Mouse (Mus musculus): ENCODE measurements around the gene Serhl. TPM values are rescaled to one million over a fixed set of nuclear protein-coding genes. Genes with fewer than 3 reads are reported as not detected.
A peak's percentile ranks its signal among the peaks of the same experiment; 100 is the strongest.

Serhl gene
- polyA plus RNA-seq, 1 experiment from 2014 or later: 68.1 TPM

GRCm38 (mm10) chr15:83162818-83163485, 73.6 kb downstream of the Serhl start:
- peaks cover 51% of the 10 kb centered on the region for H3K36me3 ChIP-seq
- 0 out of 2 replicates have a peak overlapping the region, but pooled peaks have one; percentile 39 for H3K27ac ChIP-seq (replicated peaks)
- WGBS: 79% methylated on average over 11 of the region's 11 CpGs
- H3K9me3 ChIP-seq (replicated peaks): no peaks in the 10 kb centered on the region
- H3K4me3 ChIP-seq (replicated peaks): no peak overlapping the region
- ATAC-seq (ENCODE audit: insufficient number of reproducible peaks, low FRiP score, low TSS enrichment, low read depth): no peak
- H3K4me2 ChIP-seq (replicated peaks): no peak overlapping the region
- H3K4me1 ChIP-seq: peaks cover 30% of the 10 kb centered on the region
- no peak overlapping the region for H3K9ac ChIP-seq
- no peaks in the 10 kb centered on the region for H3K27me3 ChIP-seq

GRCm38 (mm10) chr15:83164971-83165471, 75.7 kb downstream of the Serhl start:
- no peak for ATAC-seq (ENCODE audit: insufficient number of reproducible peaks, low FRiP score, low TSS enrichment, low read depth)
- WGBS: 44% methylated on average over 5 of the region's 5 CpGs
- H3K27ac ChIP-seq (replicated peaks): peak overlapping the region; percentile 48; the same call in 1 of the 2 replicates

GRCm38 (mm10) chr15:83165526-83166315, 76.4 kb downstream of the Serhl start:
- Histone ChIP-seq H3K4me1 (peaks cover 57% of the 10 kb centered on the region), H3K27ac (replicated peaks) (peak overlapping the region; percentile 82; the same call in 1 of the 2 replicates)
- no peak for ATAC-seq (ENCODE audit: insufficient number of reproducible peaks, low FRiP score, low TSS enrichment, low read depth)

More at GRCm38 (mm10) chr15:83164971-83165471, 75.7 kb downstream of the Serhl start:
- no peaks in the 10 kb centered on the region for H3K9me3 ChIP-seq (replicated peaks)
- H3K4me1 ChIP-seq: peaks cover 50% of the 10 kb centered on the region
- H3K4me3 ChIP-seq (replicated peaks): no peak overlapping the region
- no peak overlapping the region; the same call in 1 of the 2 replicates for H3K9ac ChIP-seq
- no peaks in the 10 kb centered on the region for H3K27me3 ChIP-seq
- peaks cover 32% of the 10 kb centered on the region for H3K36me3 ChIP-seq
- no peak overlapping the region for H3K4me2 ChIP-seq (replicated peaks)

More at GRCm38 (mm10) chr15:83165526-83166315, 76.4 kb downstream of the Serhl start:
- H3K27me3 ChIP-seq: no peaks in the 10 kb centered on the region
- H3K4me3 ChIP-seq (replicated peaks): no peak overlapping the region
- WGBS: 87% methylated on average over 12 of the region's 13 CpGs
- no peaks in the 10 kb centered on the region for H3K9me3 ChIP-seq (replicated peaks)
- no peak overlapping the region for H3K9ac ChIP-seq
- H3K4me2 ChIP-seq (replicated peaks): no peak overlapping the region
- H3K36me3 ChIP-seq: peaks cover 25% of the 10 kb centered on the region

Other genes starting within 250 kb of the Serhl start
- gene Tcf20, start 101.6 kb upstream of the Serhl start, polyA plus RNA-seq (2015; fragmentation: Nextera tagmentation; extraction: Ambion mirVana): 10.5 and 11.1 TPM in 2 replicates
- gene Nfam1, start 56.2 kb upstream of the Serhl start, polyA plus RNA-seq (2015; fragmentation: Nextera tagmentation; extraction: Ambion mirVana): 5.2 and 6.1 TPM in 2 replicates
- 69.5 and 76.2 TPM in 2 replicates for gene Rrp7a, start 33.3 kb downstream of the Serhl start, polyA plus RNA-seq (2015; fragmentation: Nextera tagmentation; extraction: Ambion mirVana)
- 142 and 147 TPM in 2 replicates for gene Poldip3, start 59.9 kb downstream of the Serhl start, polyA plus RNA-seq (2015; fragmentation: Nextera tagmentation; extraction: Ambion mirVana)
- 163 and 185 TPM in 2 replicates for gene Cyb5r3, start 83.1 kb downstream of the Serhl start, polyA plus RNA-seq (2015; fragmentation: Nextera tagmentation; extraction: Ambion mirVana)
- gene A4galt, start 162.3 kb downstream of the Serhl start, polyA plus RNA-seq (2015; fragmentation: Nextera tagmentation; extraction: Ambion mirVana): 4.3 and 4.7 TPM in 2 replicates

Measured in embryonic facial prominence, embryonic 15.5 days (tissue).